Mouse (Mus musculus) spleen, postnatal 14 days (tissue): ENCODE data around the gene Pigt.
A peak's percentile ranks its signal among the peaks of the same experiment; 100 is the strongest.

Experiments used
- DNase-seq, 2 experiments: peaks; one replicate each; pipeline ENCODE4 v3.0.0; 2021 to 2022; ENCODE audit warnings: low spot score in 2 of 2

Pigt gene

DNA sequence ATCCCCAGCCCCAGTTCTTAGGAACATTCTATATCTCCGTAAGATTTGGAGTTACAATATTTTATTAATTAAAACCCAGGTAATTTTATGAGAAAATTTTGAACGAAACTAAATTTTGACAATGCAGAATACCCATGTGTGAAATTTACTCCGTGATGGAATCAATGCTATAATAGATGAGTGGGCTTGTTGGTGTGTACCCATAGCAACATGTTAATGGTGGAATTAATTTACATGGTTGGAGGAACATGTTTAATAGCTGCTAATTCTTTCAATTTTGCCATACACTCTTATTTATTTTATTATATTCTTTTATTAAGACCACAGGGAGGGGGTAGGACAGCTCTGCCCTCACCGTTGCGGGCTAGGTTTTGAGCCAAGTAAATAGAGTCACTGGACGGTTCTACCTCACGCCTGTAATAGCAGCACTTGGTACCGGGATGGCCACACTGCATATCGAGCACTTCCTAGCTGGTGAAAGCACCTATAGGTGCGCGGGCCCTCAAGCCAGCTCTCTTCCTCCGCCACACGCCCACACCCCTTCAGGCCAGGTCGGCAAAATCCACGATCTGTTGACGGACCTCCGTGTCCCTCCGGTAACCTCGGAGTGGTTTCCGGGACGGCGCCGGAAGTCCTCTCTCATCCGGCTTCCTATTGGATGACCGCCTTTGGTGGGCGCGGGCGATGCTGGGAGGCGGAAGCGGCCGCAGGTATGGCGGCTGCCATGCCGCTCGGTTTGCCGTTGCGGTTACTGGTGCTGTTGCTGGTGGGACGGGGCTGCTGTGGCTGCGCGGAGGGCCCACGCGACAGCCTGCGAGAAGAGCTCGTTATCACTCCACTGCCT is at the start of gene Pigt:
Gene Pigt, plus strand, starts transcription at position 674 of the 844 bp plus-strand sequence.
- peak; percentile 66 to 82 for DNase-seq

GRCm38 (mm10) chr2:164448140-164448539 is 49.2 kb upstream of the Pigt start:
- no peak for DNase-seq

GRCm38 (mm10) chr2:164448921-164449320 is 48.4 kb upstream of the Pigt start:
- DNase-seq, result no peak

DNA sequence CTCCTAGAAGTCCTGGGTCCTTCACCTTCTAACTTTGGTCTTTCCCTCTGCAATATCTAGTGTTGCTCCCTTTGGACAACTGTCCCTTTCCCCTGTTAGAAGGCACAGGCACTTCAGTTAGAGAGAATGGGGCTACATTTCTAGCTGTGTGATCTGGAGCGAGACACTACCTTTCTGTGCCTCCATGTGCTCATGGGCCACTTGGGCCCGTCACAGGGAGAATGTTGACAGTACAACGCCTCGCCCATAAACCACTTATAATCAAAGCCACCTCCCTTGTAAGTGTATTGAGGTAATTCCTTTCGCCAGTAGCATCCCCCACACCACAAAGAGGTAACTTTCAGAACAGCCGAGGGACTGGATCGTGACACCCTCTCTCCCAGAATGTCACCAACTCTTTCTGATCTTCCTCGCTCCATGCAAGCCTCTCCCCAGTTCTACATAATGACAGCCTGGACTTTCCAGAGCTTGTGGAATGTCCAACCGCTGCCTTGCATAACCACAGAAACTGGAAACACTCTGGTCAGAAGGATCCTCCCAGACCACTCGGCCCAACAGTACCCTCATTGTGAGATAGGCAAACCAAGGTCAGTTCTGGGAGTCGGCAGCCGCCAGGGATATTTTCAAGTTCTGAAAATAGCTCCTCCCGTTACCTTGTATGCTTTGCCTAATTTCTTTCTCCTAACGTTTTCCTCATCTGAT is 47.8 kb upstream of the Pigt start:
- no peak for DNase-seq

GRCm38 (mm10) chr2:164452000-164452676 is 45.2 kb upstream of the Pigt start:
- DNase-seq, result no peak

GRCm38 (mm10) chr2:164453047-164453757 is 44.1 kb upstream of the Pigt start:
- DNase-seq, result no peak

DNA sequence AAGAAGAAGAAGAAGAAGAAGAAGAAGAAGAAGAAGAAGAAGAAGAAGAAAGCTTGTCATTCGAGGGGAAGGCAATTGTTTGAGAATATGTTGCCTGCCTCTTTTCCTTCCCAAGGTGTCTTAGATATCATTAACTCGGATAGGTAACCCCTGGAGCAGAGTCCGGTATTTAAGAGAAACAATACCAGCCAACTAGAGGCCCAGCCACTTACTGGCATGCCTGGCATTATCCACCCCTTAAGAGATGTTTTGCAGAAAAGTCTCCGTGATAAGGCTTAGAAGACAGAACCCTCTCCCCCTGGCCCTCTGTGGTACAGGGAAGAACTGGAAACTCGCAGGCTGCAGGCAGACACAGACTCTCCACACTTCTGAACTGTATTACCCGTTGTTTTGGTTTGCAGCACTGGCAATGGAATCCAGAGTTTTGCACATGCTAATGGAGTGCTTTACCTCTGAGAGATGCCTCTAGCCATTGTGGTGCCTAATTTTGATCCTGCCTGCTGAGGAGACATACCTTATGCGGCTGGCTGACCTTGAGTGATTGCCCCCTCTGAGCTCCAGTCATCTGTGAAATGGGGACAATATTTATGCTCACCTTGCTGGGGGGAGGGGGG is 43.3 kb upstream of the Pigt start:
- no peak for DNase-seq

GRCm38 (mm10) chr2:164454846-164455245 is 42.5 kb upstream of the Pigt start:
- no peak for DNase-seq

- no peak for DNase-seq
Observed at GRCm38 (mm10) chr2:164455421-164456190, 41.7 kb upstream of the Pigt start.

- DNase-seq, result no peak
Observed at GRCm38 (mm10) chr2:164456413-164456812, 40.9 kb upstream of the Pigt start.

GRCm38 (mm10) chr2:164456864-164457300 is 40.4 kb upstream of the Pigt start, which contains the start of gene Sys1:
Sys1 (plus strand) TSS chr2:164456964.
- no peak for DNase-seq

GRCm38 (mm10) chr2:164457942-164458341 is 39.4 kb upstream of the Pigt start:
- DNase-seq, result no peak

- no peak for DNase-seq
Observed at GRCm38 (mm10) chr2:164458535-164458934, 38.8 kb upstream of the Pigt start.

GRCm38 (mm10) chr2:164460745-164461551 is 36.4 kb upstream of the Pigt start, which contains the start of gene Gm20458:
Gm20458 (plus strand) TSS chr2:164460967.
- DNase-seq, result peak; percentile 80 to 85

DNA sequence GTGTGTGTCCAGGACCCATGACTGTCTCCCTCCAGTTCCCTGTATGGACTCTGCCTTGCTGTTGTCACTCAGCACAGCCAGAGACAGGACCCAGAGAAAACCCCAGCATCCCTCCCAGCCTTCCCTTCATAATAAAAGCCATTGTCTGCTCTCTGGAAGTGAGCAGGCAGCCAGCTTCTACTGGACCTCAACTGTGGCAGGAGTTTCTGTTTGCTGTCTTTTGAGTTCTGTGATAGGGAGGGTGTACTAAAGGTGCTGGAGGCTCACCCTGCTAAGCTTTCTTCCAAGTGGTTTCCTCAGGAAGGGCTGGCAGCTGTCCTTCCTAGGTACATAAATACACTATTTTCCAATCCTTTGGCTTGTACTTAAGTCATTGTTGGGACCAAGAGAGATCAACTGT is 32.2 kb upstream of the Pigt start:
- DNase-seq, result no peak

DNA sequence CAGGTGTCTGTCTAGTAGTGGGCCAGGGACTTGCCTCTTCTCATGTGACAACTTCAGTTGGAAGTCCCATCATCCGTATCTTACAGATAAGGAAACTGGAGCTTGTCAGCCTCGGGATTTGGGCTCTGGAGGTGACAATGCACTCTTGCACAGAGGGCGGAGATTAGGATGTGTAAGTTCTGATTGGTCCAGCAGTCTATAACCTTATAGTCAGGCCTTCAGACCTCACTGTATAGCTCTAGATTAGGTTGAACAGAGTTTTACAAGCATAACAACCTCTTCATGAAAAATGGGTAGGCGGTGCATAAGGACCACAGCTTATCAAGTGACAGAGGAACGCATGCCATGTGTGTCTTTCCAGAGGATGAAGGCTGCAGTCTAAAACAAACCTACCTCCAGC is 30.5 kb upstream of the Pigt start:
- no peak for DNase-seq

DNA sequence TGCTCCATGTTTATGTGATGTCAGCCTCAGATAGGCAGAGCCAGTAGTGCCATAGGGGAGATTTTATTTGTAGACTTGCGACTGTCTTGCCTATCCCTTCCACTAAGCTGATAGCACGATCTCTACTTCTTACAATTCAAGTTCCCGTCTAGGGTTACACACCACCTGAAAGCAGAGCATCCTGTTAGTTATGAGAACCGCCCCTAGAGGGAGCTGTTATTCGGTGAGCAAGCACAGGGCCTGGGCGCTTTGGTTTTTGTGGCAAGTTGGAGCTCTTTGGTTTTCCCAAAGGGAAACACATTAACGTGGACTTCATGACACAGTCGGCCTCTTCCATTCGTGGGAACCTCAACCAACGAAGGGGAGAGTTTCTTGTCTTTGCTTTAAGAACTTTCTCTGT is 27.1 kb upstream of the Pigt start:
- peak in 1 of 2 experiments; percentile 51 for DNase-seq

- no peak for DNase-seq
Observed at GRCm38 (mm10) chr2:164473624-164474023, 23.7 kb upstream of the Pigt start, which contains the start of gene Trp53tg5. Trp53tg5 (minus strand) TSS chr2:164473724.

DNA sequence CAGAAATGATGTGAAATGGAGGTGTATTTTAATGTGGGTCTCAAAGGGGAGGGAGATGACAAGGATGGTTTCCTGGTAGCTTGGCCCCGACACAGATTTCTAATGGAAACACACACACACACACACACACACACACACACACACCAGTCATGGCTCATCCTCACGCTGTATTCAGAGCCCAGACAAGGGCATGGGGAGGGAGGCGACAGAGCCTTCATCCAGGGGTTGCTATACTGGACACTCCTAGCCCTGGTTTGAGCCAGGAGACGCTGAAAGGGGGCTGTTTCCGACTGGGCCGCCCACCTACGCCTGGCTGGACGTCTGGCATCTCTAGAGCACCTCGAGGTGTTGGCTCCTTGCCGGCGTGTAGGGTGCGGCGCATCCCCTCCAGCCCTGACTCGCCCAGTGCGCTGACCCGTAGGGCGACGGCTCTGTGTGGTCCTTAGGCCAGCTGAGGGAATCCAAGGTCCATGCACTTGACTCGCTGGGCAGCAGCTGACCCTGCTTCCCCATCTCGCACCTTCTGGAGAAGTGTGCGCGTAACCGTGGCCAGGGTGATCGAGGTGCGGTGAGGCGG is 11.6 kb upstream of the Pigt start, which contains the start of gene Dbndd2:
Gene Dbndd2, plus strand, starts transcription at position 426 of the 577 bp plus-strand sequence.
- DNase-seq, result no peak
